Mouse (Mus musculus) CD4-positive, CD25-positive, alpha-beta regulatory T cell, adult 9 weeks (primary cell): ENCODE results near the gene Pafah2. TPM values are rescaled to one million over a fixed set of nuclear protein-coding genes. Genes with fewer than 3 reads are reported as not detected.

Experiments used
- polyA plus RNA-seq: library from polyadenylated mRNA; unstranded; fragments of 100-300 nt; shearing (Covaris generic); gene quantifications from one replicate; pipeline ENCODE4 v1.2.1, GENCODE M21; 2017

The Pafah2 gene
- 1.4 TPM for polyA plus RNA-seq

DNA sequence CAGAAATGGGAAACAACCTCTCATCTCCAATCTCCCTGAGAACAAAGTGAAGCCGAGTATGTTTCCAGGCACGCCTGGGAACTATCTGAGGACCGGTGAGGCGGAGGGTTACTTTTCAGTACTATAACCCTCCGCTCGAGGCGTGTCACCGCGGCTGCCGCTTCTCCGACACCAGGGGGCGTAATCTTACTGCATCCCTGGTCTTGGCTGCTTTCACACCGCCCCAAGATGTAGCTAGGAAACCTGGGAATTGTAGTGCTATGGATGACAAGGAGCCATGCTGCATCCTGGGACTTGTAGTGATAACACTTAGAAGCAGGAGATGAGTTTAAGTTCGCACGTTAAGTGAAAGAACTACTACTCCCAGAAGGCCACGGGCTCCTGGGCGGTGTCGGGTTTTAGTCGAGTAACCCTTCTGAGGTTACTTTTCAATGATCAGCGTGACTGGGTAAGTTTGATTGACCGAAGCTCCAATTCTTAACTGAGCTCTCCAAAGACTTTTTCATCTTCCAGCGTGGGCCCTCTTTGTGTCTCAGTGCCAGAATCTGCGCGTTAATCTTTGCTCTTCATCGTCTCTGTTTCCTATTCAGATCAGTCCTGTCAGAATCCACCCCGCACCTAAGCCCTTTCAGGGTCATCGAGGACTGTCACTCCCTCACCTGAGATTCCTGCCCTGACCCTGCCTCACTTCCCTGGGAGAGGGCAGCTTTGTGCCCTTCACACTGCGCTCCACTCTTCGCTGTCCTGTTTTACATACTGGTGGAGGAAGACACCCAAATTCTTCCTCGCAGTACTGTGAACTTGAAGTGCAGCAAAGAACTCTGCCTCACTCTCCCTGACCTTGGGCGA lies at the start of gene Pafah2:
TSS of gene Pafah2 (plus strand) at position 344 of the 849 bp plus-strand sequence.

DNA sequence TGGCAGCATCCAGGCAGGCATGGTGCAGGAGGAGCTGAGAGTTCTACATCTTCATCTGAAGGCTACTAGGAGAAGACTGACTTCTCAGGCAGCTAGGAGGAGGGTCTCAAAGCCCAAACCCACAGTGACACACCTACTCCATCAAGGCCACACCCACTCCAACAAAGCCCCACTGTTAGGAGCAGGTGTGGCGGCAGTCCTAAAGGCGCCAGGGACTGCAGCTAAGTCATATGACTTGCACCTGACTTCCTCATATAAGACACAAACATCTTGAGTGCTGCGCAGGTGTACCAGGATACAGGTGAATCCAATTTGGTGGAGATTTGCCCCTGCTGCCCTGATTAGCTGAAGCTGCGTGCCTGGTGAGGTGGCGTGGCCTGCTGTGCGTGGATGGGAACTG lies 12.4 kb upstream of the Pafah2 start, which contains the start of gene Extl1:
TSS of gene Extl1 (minus strand) at position 101 of the 400 bp plus-strand sequence.

DNA sequence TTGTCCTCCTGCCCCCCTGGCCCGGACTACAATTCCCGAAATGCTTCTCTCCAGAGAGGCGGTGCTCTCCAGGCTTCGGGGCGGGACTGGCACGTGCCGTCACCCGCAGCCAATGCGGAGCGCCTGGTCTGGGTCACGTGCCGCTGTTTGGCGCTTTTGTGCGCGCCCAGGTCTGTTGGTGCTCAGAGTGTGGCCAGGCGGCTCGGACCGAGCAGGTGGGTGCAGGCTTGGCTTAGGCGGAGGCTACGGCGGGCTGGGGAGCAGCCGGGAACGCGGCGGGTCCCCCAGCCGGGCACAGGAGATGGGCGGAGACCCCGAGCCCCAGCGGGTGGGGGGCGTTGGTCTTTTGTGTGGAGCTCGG lies 72.1 kb downstream of the Pafah2 start, which contains the start of gene Stmn1:
TSS of gene Stmn1 (plus strand) at position 106 of the 361 bp plus-strand sequence.

Other genes with a start within 250 kb of the Pafah2 start
- 73.8 TPM for gene Cep85, start 209.2 kb upstream of the Pafah2 start, polyA plus RNA-seq
- not detected for gene Gm7534, start 193.3 kb upstream of the Pafah2 start, polyA plus RNA-seq
- not detected for gene Catsper4, start 168.9 kb upstream of the Pafah2 start, polyA plus RNA-seq
- gene Cnksr1, start 157.9 kb upstream of the Pafah2 start, polyA plus RNA-seq = not detected
- 4.7 TPM for gene E130218I03Rik, start 152.7 kb upstream of the Pafah2 start, polyA plus RNA-seq
- 12.8 TPM for gene Zfp593, start 150.7 kb upstream of the Pafah2 start, polyA plus RNA-seq
- gene Gm30191, start 149.4 kb upstream of the Pafah2 start, polyA plus RNA-seq = not detected
- gene Grrp1, start 142.2 kb upstream of the Pafah2 start, polyA plus RNA-seq = not detected
- 22.7 TPM for gene Pdik1l, start 108.4 kb upstream of the Pafah2 start, polyA plus RNA-seq
- gene Trim63, start 81.2 kb upstream of the Pafah2 start, polyA plus RNA-seq = not detected
- 0.52 TPM for gene Slc30a2, start 53.1 kb upstream of the Pafah2 start, polyA plus RNA-seq
- 0.73 TPM for gene Extl1, start 12.5 kb upstream of the Pafah2 start, polyA plus RNA-seq
- gene Stmn1, start 72.0 kb downstream of the Pafah2 start, polyA plus RNA-seq = 77.2 TPM
- gene Paqr7, start 100.4 kb downstream of the Pafah2 start, polyA plus RNA-seq = 34.8 TPM
- 0.50 TPM for gene Aunip, start 114.7 kb downstream of the Pafah2 start, polyA plus RNA-seq
- gene Mtfr1l, start 139.1 kb downstream of the Pafah2 start, polyA plus RNA-seq = 124 TPM
- 1.8 TPM for gene Selenon, start 155.8 kb downstream of the Pafah2 start, polyA plus RNA-seq